Mouse (Mus musculus): ENCODE measurements around the gene Efna5. TPM values are rescaled to one million over a fixed set of nuclear protein-coding genes. Genes with fewer than 3 reads are reported as not detected.

Gene Efna5
- polyA plus RNA-seq, 1 experiment from 2014 or later = 47.7 TPM

DNA sequence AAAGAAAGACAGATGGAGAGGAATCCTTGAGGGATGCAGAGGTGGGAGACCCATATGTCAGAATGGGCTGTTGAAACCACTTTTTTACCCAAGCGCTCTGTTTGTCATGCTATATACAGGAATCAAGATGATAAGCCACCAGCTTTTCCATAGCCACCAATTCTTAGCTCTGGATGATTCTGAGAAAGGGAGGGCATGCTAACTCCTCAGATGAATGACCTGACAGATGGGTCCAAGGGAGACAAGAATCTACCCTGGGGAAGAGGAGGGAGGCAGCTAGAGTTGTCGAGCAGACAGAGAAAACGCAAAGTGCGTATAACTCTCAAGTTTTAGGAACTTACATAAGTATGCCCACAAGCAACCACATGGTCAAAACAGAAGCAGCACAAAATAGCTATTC is 126.5 kb downstream of the Efna5 start:
- Histone ChIP-seq H3K9ac (no peak overlapping the region), H3K27me3 (no peaks in the 10 kb centered on the region), H3K4me3 (no peak overlapping the region), H3K36me3 (no peaks in the 10 kb centered on the region), H3K4me2 (no peak overlapping the region), H3K27ac (no peak overlapping the region), H3K9me3 (no peaks in the 10 kb centered on the region), H3K4me1 (replicated peaks) (peaks cover 5% of the 10 kb centered on the region)
- no peak for ATAC-seq (ENCODE audit: low FRiP score)
- WGBS = 85% methylated on average over 4 of the region's 4 CpGs

DNA sequence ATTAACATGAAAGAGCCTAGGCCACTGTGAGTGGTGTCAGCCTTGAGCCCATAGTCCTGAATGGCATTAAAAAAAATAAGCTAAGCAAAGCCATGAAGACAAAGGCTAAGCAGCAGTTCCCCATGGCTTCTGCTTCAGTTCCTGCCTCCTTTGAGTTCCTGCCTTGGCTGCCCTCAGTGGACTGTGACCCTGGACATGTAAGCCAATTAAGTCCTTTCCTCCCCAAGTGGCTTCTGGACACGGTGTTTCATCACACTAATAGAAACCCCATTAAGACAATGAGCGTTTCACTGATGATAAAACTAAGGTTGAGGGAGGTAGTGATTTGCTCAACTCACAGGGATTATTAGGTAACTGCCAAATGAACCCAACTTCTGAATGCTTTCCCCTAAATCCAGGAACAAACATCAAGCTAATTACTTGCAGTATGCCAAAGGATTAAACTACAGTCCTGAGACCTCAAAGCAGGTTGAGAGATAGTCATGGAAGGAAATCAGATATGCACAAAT is 128.7 kb downstream of the Efna5 start:
- Histone ChIP-seq H3K9ac (no peak overlapping the region), H3K9me3 (no peaks in the 10 kb centered on the region), H3K27me3 (no peaks in the 10 kb centered on the region), H3K4me3 (no peak overlapping the region), H3K4me1 (replicated peaks) (peaks cover 18% of the 10 kb centered on the region), H3K4me2 (no peak overlapping the region), H3K36me3 (no peaks in the 10 kb centered on the region), H3K27ac (no peak overlapping the region)
- 41% methylated on average over 2 of the region's 2 CpGs for WGBS
- no peak for ATAC-seq (ENCODE audit: low FRiP score)

DNA sequence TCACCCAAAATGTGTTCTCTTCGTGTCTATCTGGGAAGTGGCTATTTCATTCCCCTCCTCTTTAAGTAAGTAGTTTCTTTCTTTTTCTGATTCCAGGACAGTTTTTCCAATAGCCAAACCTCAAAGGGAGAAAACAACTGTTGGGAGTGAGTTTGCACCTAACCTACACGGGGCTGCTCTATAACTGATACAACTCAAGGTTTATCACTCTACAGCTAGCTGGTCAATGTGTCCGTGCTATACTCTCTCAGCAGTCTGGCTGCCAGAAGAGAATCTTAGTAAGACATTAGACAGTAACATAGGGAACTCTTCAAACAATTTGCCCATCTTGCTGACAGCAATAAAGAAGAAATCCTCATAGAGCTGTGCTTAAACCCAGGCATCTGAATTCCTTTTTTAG is 130.5 kb downstream of the Efna5 start:
- H3K4me1 ChIP-seq (replicated peaks) = peaks cover 28% of the 10 kb centered on the region
- H3K4me2 ChIP-seq = no peak overlapping the region
- H3K27ac ChIP-seq = no peak overlapping the region
- no peak for ATAC-seq (ENCODE audit: low FRiP score)
- no peaks in the 10 kb centered on the region for H3K36me3 ChIP-seq
- no peak overlapping the region for H3K4me3 ChIP-seq
- 87% methylated on average over 3 of the region's 3 CpGs for WGBS
- no peaks in the 10 kb centered on the region for H3K9me3 ChIP-seq
- H3K9ac ChIP-seq = no peak overlapping the region
- H3K27me3 ChIP-seq = no peaks in the 10 kb centered on the region

DNA sequence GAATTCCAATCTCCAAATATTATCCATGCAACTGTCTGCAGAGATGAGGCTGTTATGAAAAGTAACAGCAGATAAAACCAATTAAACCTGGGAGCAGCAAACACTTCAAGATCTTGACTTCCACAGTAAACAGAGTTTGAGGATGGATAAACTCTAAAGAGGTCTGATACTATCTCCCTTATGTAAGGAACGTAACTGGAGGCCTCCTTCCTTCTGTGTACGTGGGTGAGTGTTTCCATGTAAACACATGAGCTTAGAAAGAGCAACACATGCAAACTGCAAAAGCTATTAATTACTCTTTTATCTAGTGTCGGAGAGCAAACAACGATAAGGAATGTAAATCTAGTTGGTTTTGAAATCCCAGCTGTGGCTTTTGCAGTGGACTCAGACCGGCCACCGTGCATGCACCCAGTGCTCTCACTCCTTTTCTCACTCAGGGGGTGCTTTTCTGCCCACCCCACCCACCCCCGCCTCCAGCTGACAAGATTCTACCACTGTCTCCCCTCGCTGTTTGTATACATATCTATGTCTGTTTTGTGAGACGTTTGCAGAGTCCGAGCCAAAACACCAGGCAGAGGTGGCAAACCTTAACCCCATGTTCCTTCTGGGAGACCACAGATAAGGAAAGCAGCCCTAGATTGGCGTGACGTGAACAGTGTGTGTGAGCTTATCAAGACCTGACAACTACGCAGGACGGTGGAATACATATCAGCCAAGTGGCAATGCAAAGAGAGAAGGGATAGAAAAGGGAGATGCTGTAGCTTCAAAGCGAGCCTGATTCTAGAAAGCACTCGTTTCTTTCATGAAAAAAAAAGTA is 132.1 kb downstream of the Efna5 start:
- Histone ChIP-seq H3K36me3 (no peaks in the 10 kb centered on the region), H3K9ac (no peak overlapping the region), H3K9me3 (no peaks in the 10 kb centered on the region), H3K4me3 (no peak overlapping the region), H3K27me3 (no peaks in the 10 kb centered on the region), H3K27ac (no peak overlapping the region), H3K4me1 (replicated peaks) (peaks cover 28% of the 10 kb centered on the region), H3K4me2 (no peak overlapping the region)
- 65% methylated on average over 16 of the region's 16 CpGs for WGBS
- ATAC-seq (ENCODE audit: low FRiP score) = no peak

DNA sequence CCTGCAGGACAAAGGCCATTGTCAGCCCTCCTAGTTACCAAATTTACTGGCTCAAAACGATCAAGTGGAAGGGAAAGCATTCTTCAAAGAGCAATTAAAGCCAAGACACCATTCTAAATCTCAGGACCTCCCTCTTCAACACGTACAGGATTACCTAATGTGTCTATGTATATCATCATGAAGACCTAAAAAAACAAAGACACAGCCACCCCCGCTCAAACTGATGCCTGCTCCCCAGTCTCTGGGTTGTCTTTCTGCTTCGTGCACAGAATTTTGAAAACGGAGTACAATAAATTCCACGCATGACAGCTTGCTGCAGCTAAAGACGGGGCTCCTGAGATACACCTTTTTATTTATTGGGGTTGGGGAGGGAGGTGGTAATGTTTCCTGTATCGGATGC is 133.7 kb downstream of the Efna5 start:
- H3K4me1 ChIP-seq (replicated peaks) = peaks cover 28% of the 10 kb centered on the region
- H3K4me3 ChIP-seq = no peak overlapping the region
- no peaks in the 10 kb centered on the region for H3K9me3 ChIP-seq
- no peak overlapping the region for H3K4me2 ChIP-seq
- no peak overlapping the region for H3K9ac ChIP-seq
- WGBS = 53% methylated on average over 8 of the region's 8 CpGs
- no peak overlapping the region for H3K27ac ChIP-seq
- no peaks in the 10 kb centered on the region for H3K27me3 ChIP-seq
- H3K36me3 ChIP-seq = no peaks in the 10 kb centered on the region
- ATAC-seq (ENCODE audit: low FRiP score) = no peak

DNA sequence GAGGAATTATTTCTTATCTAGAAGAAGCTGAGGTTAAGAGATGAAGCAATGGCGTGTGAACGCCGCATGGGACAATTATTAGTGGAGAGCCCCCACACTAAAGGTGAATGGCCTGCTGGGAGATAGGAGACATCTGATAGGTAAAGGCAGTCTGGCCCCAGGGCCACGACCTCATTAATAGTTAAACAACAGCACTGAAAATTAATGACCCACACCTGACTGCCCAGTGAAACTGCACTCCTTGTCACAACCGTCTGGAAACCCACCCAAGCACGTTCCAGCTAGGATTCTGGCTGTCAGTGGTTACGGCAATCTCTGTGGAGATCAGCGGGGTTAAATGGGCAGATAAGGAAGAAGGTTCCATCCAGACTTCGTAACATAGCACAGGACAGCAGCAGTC is 134.3 kb downstream of the Efna5 start:
- WGBS = 64% methylated on average over 9 of the region's 9 CpGs
- Histone ChIP-seq H3K4me2 (no peak overlapping the region), H3K9ac (no peak overlapping the region), H3K27me3 (no peaks in the 10 kb centered on the region), H3K4me1 (replicated peaks) (peaks cover 28% of the 10 kb centered on the region), H3K4me3 (no peak overlapping the region), H3K27ac (no peak overlapping the region), H3K36me3 (no peaks in the 10 kb centered on the region), H3K9me3 (no peaks in the 10 kb centered on the region)
- ATAC-seq (ENCODE audit: low FRiP score) = peak; percentile 48; the same call in 1 of the 2 replicates

DNA sequence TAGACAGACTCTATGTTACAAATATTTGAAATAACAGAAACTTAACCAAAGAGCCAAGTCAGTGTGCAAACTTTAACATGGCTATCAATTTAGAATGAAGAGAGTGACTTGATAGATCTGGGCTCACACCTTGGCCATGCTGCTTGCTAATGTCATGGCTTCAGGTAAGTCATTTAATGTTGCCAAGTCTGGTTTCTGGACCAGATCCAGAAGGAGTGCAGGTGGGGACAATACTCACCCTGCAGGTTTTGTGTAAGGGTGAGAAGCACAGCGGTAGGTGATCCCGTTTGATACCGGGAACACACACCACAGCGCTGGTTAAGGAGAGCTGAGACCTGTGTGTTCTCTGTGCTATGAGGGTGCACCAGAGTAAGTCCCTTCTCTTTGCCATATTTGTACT is 135.8 kb downstream of the Efna5 start:
- H3K4me3 ChIP-seq = no peak overlapping the region
- ATAC-seq (ENCODE audit: low FRiP score) = no peak
- no peaks in the 10 kb centered on the region for H3K9me3 ChIP-seq
- no peak overlapping the region for H3K9ac ChIP-seq
- no peaks in the 10 kb centered on the region for H3K36me3 ChIP-seq
- 94% methylated on average over 4 of the region's 4 CpGs for WGBS
- H3K4me1 ChIP-seq (replicated peaks) = peaks cover 28% of the 10 kb centered on the region
- H3K27me3 ChIP-seq = no peaks in the 10 kb centered on the region
- no peak overlapping the region for H3K27ac ChIP-seq
- no peak overlapping the region for H3K4me2 ChIP-seq

DNA sequence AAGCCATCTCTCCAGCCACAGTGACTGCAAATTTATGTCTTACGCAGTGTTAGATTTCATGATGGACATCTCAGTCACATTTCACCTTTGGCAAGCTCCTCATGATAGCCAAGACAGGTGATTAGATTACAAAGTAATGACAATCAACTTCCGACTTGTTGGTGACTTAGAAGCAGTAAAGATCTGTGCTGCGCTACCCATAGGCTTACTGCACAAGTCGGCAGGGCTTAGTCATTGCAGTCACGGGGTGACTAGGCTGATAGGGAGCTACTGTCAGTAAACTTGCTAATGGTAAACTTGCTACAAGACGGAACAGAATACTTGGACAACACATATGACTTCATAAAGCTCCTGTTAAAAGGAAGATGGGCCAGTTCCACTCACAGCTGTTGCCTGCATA is 136.9 kb downstream of the Efna5 start:
- H3K4me1 ChIP-seq (replicated peaks) = peaks cover 31% of the 10 kb centered on the region
- no peak overlapping the region for H3K4me2 ChIP-seq
- H3K9ac ChIP-seq = no peak overlapping the region
- no peak overlapping the region for H3K4me3 ChIP-seq
- no peak for ATAC-seq (ENCODE audit: low FRiP score)
- no peaks in the 10 kb centered on the region for H3K9me3 ChIP-seq
- no peaks in the 10 kb centered on the region for H3K36me3 ChIP-seq
- no peak overlapping the region for H3K27ac ChIP-seq
- WGBS = 92% methylated on average over 6 of the region's 6 CpGs
- H3K27me3 ChIP-seq = no peaks in the 10 kb centered on the region

DNA sequence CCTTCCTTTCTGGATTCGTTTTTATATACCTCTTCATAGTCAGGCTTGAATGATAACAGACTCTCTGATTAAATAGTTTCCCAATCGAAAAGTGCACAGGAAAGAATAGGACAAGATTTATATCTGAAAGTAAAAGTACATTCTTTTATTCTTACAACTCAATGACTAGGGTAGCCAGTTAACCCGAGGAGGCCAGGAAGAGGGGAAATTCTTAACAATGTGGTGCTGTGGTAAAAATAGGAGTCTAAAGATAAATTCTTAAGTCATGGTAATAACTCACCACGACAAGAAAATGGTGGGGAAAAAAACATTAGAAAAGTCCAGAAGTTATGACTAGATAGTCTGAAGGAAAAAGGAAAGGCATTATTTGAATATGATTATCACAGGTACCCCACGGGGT is 139.4 kb downstream of the Efna5 start:
- no peak overlapping the region for H3K4me3 ChIP-seq
- H3K4me1 ChIP-seq (replicated peaks) = peaks cover 7% of the 10 kb centered on the region
- no peaks in the 10 kb centered on the region for H3K9me3 ChIP-seq
- no peak overlapping the region for H3K9ac ChIP-seq
- no peak for ATAC-seq (ENCODE audit: low FRiP score)
- H3K4me2 ChIP-seq = no peak overlapping the region
- WGBS = 83% methylated on average over 5 of the region's 5 CpGs
- H3K36me3 ChIP-seq = no peaks in the 10 kb centered on the region
- no peaks in the 10 kb centered on the region for H3K27me3 ChIP-seq
- no peak overlapping the region for H3K27ac ChIP-seq

DNA sequence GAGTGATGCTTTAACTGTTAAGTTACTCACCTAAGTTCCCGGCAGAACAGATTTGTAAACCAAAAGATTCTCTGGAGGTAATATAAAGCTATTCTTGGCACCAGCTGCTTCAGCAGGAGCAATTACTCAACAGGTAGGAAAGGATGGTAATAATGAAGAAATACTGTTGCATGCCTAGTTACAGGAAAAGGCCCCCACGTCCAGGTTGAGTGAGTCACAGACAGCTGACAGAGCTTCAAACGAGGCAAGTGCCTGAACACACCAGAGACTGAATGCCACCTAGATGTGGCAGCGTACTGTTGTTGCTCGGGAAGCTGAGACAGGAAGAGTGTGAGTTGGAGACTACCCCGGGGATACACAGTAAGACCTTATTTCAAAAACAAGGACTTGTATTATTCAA is 140.1 kb downstream of the Efna5 start:
- no peak overlapping the region for H3K4me2 ChIP-seq
- no peak overlapping the region for H3K4me3 ChIP-seq
- H3K36me3 ChIP-seq = no peaks in the 10 kb centered on the region
- peaks cover 11% of the 10 kb centered on the region for H3K4me1 ChIP-seq (replicated peaks)
- ATAC-seq (ENCODE audit: low FRiP score) = no peak
- no peaks in the 10 kb centered on the region for H3K27me3 ChIP-seq
- H3K9me3 ChIP-seq = no peaks in the 10 kb centered on the region
- WGBS = 73% methylated on average over 6 of the region's 6 CpGs
- no peak overlapping the region for H3K9ac ChIP-seq
- no peak overlapping the region for H3K27ac ChIP-seq

DNA sequence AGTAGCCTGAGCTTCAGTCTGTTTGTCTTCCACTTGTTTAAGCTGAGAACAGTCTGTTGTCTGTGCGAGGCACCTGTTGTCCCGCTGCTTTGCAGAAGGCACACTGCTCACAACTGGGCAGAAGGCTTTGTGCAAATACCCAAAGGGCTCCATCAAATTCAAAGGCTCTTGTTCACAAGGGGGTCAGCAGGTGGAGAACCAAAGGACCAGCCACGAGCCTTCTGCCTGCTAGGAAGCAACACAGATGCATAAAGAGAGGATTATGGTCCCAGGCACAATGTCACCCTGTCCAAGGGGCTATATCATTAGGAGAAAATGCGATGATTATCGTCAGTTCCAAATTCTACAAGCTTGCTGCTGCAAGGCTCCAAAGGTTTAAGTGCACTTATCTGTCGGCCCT is 141.1 kb downstream of the Efna5 start:
- Histone ChIP-seq H3K36me3 (no peaks in the 10 kb centered on the region), H3K4me3 (no peak overlapping the region), H3K27me3 (no peaks in the 10 kb centered on the region), H3K4me2 (no peak overlapping the region), H3K9ac (no peak overlapping the region), H3K9me3 (no peaks in the 10 kb centered on the region), H3K27ac (no peak overlapping the region), H3K4me1 (replicated peaks) (peaks cover 21% of the 10 kb centered on the region)
- ATAC-seq (ENCODE audit: low FRiP score) = peak; percentile 23; the same call in 1 of the 2 replicates
- WGBS = 63% methylated on average over 6 of the region's 6 CpGs

DNA sequence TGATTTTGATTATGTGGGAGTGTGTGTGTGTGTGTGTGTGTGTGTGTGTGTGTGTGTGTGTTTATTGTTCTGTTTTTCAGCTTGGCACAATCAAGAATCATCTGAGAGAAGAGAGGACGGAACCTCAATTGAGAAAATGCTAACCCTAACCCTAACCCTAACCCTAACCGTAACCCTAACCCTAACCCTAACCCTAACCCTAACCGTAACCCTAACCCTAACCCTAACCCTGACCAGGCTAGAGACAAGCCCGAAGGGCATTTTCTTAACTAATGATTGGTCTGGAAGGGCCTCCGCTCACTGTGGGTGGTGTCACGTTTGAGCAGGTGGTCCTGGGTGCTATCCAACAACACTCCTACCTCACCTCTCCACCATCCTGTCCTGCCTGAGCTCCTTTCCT is 143.7 kb downstream of the Efna5 start:
- H3K27me3 ChIP-seq = no peaks in the 10 kb centered on the region
- H3K4me2 ChIP-seq = no peak overlapping the region
- ATAC-seq (ENCODE audit: low FRiP score) = no peak
- no peak overlapping the region for H3K27ac ChIP-seq
- H3K9me3 ChIP-seq = no peaks in the 10 kb centered on the region
- no peak overlapping the region for H3K9ac ChIP-seq
- 92% methylated on average over 6 of the region's 6 CpGs for WGBS
- H3K4me1 ChIP-seq (replicated peaks) = peaks cover 35% of the 10 kb centered on the region
- no peaks in the 10 kb centered on the region for H3K36me3 ChIP-seq
- no peak overlapping the region for H3K4me3 ChIP-seq

DNA sequence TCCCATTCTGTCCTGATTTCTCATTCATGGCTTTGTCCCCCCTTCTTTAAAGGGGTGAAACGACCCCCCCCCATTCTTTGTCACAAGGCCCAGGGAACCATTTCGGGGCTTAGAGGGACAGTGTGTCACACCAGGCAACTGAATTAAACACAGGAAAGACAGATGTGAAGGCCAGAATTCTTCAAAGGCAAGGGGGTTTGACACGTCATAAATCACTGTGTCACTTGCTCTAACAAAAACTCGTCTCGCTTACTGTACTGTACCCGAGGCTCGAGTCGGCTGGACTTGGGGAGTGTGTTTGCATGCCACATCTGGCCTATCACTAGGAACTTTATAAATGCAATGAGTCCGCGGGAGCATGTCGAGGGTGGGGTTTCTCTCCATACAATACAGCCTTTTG is 145.2 kb downstream of the Efna5 start:
- H3K4me3 ChIP-seq = no peak overlapping the region
- WGBS = 12% methylated on average over 11 of the region's 11 CpGs
- H3K36me3 ChIP-seq = no peaks in the 10 kb centered on the region
- H3K4me1 ChIP-seq (replicated peaks) = peaks cover 35% of the 10 kb centered on the region
- no peak overlapping the region for H3K27ac ChIP-seq
- no peaks in the 10 kb centered on the region for H3K9me3 ChIP-seq
- ATAC-seq (ENCODE audit: low FRiP score) = 0 out of 2 replicates have a peak, but pooled peaks have one; percentile 28
- no peak overlapping the region for H3K4me2 ChIP-seq
- H3K27me3 ChIP-seq = no peaks in the 10 kb centered on the region
- no peak overlapping the region for H3K9ac ChIP-seq
